Mouse (Mus musculus): Measurements from ENCODE around the gene Pop4. TPM values are rescaled to one million over a fixed set of nuclear protein-coding genes. Genes with fewer than 3 reads are reported as not detected.
"Not testable (repeated sequence)": the region's sequence is repeated elsewhere in the genome, so short reads cannot be mapped to it uniquely, and the experiment has no call there.

Pop4 gene
- total RNA-seq (2015): 31.6 and 33.7 TPM in 2 replicates
- 31.1 and 33.6 TPM in 2 replicates for total RNA-seq (2017)

DNA sequence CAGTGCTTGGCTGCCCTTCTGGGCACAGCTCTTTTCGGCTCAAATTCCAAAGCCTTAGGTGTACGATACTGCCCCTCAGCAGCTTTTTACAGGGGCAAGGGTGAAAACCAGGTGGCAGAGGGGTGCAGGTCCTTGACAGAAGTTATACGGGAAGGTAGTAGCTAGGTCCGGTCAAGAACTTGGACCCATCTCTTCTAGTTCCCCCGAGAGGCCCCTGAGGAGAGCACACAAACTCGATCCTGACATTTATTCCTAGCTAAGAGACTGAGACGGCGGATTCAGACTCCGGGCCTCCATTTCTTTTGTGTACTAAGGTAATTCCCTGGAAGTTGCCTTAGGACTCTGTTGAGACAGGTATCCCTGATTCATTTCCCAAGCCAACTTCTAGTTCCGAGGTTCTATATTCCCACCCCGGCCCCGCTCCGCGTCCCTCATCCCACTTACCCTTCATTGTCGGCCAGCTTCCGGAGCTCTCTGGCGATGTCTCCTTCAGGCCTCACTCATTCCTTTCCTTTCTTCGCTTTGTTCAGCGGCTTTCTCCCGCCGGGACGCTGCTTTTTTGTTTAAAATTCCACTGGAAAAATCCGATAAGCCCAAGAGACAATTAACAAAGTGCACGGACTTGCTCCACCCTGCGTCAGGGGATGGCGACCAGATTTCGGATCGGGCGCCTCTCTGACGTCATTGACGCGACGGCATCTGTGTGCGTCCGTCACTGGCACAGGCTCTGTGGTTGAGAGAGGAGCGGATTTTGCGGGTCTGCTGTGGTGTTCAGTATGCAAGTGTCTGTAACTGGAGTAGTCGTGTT, at the start of gene Pop4:
Gene Pop4 (minus strand): TSS at position 721 of the 808 bp plus-strand sequence.
- ATAC-seq (ENCODE audit: poor library complexity, severe bottlenecking): peak; percentile 96

DNA sequence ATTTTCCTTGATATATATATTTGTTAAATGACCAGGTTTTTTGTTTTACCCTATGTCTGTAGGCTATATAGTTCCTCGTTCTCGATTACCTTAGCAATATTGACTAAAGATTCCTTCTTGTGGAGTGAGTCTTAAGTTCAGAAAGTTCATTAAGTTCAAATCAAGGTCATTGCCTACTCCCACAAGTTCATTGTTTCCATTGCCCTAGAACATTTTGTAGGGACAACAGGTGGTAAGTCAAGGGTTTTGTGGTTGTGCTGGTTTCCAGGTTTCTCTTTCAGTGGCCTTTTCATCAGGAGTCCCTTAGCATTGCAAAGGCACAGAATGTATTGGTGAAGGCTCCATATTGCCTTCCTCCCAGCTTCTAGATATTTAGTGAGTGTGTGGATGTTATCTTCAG, 49.4 kb upstream of the Pop4 start:
- ATAC-seq (ENCODE audit: poor library complexity, severe bottlenecking): no peak

DNA sequence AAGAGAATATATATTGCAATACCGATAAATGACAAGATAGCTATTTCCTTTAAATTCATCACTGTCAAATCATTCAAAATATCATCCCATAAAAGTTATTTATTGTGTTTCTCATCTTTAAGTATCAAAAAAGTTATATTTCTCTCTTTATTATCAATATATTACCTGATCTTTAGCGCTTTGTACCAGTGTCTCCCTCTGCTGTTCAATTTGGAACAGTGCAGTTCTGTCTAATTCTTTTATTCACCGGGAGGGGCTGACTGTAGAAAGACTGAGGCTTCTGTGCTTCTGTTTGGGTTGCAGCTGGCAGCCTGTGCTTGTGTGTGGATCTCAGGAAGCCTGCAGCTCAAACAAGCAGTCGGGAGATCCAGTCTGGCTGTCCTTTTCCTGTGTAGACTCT, 11.0 kb upstream of the Pop4 start:
- not testable (repeated sequence) for ATAC-seq (ENCODE audit: poor library complexity, severe bottlenecking)

DNA sequence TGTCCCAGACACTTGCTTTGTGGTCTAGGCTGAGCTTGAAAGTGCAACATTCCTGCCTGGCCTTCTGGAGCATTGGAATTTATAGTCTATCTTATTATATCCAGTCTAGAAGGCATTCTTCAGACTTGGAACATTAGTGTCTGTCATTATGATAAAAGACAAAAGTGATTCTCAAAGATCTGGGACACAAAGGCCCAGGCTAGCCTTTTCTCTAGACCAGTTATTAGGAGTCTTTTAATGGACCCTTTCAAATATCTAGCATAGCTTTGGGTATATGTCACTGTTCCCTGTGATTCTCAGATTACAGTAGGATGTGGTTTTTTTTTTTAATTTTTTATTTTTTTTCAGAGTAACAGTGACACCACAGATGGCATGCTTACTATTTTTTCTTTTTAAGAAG, 1.3 kb upstream of the Pop4 start:
- ATAC-seq (ENCODE audit: poor library complexity, severe bottlenecking): no peak

DNA sequence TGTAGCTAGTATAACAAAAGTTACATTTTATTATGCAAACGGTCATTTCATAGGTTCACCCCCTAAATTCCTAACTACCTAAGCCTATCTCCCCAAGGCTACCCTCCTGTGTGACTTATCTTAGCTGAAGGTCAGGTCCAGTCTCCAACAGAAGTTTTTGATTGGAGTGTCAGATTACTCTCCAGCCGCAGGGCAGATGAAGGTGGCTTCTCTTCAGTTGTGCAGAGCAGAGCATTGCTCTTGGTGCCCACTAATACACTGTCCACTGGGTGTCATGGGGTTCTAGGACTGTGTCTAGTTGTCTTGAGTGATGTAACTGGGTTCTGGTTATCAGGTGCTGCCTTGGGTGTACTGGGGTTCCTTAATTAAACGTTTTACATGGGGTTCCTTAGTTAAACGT, 636 bp upstream of the Pop4 start:
- ATAC-seq (ENCODE audit: poor library complexity, severe bottlenecking): no peak

DNA sequence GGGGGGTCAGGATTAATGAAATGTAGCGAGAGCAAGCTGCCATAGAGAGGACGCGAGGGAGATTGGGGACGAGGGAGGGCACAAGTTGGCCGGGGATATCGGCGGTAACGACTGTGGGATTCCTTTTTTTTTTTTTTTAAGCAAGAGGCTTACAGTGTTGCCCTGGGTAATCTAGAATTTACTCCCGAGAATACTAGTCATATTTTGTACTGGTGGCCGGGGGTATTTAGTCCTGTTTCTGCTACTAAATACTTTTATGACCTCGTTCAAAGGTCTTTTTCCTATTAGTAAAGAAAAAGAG, 238 bp upstream of the Pop4 start:
- no peak; the same call in 1 of the 2 replicates for ATAC-seq (ENCODE audit: poor library complexity, severe bottlenecking)

DNA sequence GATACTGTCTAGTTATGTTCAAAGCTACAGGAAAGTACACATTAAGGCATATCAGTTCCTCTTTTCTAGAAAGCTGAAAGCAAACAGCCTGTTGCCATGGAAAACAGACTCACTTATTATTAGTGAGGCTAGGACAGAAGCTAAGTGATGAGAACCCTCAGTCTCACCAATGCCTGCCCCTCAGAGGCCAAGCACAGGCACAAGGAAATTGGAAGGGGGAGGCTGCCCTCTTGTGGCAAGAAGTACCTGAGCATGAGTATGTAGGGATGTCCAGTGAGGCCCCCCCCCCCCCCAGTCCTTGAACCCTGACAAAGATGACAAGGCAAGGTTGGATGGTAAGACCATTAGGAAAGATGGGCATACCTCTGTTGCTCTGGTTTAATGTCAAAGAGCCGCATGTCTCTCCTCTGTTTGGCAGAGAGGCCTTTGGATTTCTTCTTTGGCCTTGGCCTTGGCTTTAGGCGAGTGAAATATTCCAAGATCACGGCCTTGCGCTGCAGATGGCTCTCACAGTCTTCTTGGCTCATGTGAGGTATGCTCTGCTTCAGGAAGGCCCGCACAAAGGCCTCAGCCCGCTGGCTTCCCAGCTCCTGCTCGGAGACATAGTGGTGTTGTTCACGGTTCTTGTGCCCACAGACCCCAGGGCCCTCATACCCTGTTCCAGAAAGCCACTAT, 4.1 kb downstream of the Pop4 start:
- ATAC-seq (ENCODE audit: poor library complexity, severe bottlenecking): peak; percentile 50

DNA sequence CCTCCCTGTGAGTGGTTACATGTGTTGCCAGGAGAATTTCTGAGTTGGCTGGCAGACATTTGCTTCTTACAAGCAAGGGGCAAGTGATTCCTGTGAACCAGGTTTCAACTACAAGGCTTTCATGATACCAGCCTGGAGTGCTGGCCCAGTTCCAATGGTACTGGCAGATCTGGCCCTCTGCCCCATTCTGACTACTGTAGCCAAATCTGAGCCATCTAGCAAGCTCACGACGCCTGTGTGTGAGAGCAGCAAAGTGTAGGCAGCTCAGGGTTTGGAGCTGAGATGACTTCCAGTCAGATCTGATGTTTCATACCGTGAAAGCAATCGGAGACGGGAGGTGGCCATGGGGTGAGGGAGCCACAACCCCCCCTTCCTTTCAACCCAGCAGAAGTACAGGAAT, 8.8 kb downstream of the Pop4 start:
- ATAC-seq (ENCODE audit: poor library complexity, severe bottlenecking): no peak

DNA sequence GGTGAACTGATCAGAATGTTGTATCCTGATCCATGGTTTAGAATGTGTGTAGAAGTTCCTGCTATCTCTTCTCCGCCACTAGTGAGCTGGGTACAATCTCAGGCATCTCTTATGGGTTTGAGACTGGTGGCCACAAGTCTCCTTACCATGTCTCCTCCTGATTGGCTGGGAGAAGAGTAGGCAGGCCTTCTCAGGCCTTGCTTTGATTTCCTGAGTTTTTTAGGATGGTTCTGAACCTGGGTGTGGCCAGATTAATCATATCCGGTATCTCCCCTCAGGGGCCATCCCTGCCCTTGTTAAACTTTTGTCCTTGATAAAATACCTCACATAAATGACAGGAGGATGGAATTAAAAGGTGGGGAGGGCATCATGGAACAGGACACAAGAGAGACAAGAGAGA, 11.6 kb downstream of the Pop4 start:
- ATAC-seq (ENCODE audit: poor library complexity, severe bottlenecking): no peak

DNA sequence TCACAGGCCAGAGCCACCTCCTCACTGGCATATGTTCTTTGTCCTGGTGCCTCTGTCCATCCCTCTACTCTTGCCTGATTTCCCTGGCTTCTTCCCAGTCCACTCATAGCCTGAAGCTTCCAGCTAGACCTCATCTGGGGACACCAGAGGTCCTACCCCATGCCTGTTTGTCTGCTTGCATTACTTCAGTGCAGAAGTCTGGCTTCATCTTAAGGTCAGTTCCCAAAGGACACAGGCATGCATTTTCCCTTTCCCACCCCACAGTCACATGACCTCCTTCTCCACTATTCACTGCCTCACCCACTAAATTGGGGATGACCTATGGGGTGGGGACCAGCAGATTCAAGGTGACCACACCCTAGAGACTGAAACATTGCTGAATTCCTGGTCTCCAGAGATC, 17.8 kb downstream of the Pop4 start:
- no peak for ATAC-seq (ENCODE audit: poor library complexity, severe bottlenecking)

DNA sequence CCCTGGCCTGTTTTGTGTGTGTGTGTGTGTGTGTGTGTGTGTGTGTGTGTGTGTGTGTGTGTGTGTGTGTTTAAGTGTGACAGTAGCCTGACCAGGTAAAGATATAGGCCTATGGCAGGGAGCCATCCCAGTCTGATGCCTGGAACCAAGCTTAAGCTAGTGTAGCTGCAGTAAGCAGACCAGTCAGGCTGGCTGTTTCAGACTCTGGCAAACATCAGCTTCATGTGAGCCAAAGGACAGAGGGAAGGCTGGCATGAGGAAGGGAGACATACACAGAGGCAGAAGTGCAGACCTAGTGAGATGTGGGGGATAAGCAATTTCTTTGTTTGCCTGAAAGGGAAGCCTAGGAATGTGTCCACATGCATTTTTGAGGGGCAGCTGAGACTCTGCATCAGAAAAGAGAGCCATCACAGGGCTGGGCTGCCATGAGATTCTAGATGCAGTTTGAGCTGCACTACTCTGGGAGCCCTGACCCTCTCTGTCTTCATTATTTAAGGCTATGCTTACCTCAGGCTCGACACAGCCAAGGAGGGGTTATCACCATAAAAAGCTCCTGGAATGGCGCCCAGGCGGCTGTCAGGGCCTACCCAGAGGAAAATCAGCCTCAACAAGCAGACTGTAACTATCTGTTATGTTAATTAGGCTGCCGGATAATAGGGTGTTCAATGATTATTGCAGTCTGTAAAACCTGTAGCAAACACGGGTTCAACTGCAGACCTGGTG, 19.6 kb downstream of the Pop4 start:
- ATAC-seq (ENCODE audit: poor library complexity, severe bottlenecking): no peak

DNA sequence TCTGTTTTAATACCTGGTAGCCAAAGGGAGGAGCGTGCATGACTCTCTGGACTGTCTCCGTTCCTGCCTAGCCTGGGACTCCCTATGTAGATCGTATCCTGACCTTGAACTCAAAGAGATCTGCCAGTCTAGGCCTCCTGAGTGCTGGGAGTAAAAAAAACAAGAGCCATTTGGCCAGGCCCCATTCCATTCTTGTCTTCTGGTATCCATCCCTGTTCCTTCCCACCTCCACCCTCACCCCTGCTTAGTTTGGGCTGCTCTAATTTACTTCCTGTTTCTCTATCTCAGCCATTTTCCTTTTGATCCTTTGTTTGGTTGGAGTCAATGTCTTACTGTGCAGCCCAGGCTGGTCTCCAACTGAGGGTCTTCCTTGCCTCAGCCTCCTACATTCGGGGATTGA, 28.8 kb downstream of the Pop4 start:
- ATAC-seq (ENCODE audit: poor library complexity, severe bottlenecking): no peak

DNA sequence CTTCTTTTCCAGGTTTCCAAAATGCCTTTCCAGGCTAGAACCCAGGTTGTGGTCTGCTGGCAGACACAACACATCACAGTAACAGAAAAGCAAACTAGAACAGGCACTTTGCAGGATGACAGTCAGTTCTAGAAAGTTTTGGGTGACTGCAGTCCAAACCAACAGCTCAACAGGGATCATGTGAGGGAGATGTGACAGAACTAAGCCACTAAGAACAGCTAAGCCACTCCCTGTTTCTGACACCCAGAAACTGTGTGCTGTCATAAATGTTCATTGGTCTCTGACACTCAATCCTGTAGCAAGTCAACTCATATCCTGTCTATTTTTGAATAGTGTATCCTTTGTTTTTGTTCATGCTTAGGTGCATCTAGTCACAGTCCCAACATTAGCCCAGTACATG, 34.1 kb downstream of the Pop4 start:
- no peak for ATAC-seq (ENCODE audit: poor library complexity, severe bottlenecking)

DNA sequence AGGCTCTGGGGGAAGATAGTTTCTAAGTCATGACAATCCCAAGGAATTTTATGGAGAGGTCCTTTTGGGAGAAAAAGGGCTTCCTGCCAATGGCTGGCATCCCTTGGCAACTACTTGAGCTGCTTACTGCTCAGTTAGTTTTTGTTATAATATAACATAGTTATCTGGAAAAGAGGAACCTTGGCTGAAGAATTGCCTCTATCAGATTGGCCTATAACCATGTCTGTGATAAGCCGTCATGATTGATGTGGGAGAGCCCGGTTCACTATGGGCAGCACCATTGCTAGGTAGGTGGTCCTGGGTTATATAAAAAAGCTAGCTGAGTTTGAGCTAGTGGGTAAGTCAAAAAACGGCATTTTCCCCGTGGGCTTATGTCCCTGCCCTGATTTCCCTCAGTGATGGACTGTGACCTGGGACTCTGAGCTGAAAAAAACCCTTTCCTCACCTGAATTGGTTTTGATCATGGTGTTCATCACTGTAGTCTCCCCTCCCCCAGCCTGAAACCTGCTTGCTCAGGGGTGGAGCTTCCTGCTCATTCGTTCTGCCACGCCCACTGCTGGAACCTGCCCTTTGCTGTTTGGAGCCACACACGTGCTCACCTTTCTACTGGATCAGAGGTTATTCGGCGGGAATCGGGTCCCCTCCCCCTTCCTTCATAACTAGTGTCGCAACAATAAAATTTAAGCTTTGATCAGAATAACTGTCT, 34.7 kb downstream of the Pop4 start:
- ATAC-seq (ENCODE audit: poor library complexity, severe bottlenecking): no peak

DNA sequence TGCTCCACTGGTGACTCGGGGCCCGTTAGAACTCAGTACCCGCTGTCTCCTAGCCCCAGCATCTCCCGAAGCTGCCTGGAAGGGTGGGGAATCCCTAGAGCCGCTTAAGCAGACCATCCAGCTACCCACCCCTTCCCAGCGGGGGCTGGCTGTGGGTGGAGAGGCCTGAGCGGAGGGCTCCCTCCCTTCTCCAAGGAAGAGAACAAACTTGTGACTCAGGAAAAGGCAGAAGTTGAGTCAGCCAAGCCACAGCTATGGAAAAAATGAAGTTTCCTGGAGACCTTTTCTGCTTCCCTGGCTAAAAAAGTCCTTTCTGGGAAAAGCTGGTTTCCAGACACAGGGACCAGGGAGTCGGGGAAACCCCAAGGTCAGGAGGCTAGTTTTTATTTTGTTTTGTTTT, 40.9 kb downstream of the Pop4 start:
- no peak for ATAC-seq (ENCODE audit: poor library complexity, severe bottlenecking)

DNA sequence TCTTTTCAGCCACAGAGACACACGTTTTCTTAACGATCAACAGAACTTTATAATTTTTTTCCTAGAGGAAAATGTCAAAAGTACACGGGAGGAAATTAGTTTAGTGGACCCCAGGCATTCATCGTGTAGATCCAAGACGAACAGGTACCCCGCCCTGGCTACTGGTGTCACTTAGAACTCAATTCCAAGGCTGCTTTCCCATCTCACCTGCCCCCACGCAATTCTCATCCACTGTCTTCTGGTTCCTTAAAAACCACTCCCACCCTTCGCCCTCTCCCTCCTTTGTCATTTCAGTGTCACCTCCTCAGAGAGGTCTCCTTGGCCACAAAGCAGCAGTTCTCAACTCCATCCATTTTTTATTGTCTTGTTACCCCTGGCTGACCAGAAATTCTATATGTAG, 42.9 kb downstream of the Pop4 start:
- ATAC-seq (ENCODE audit: poor library complexity, severe bottlenecking): no peak

DNA sequence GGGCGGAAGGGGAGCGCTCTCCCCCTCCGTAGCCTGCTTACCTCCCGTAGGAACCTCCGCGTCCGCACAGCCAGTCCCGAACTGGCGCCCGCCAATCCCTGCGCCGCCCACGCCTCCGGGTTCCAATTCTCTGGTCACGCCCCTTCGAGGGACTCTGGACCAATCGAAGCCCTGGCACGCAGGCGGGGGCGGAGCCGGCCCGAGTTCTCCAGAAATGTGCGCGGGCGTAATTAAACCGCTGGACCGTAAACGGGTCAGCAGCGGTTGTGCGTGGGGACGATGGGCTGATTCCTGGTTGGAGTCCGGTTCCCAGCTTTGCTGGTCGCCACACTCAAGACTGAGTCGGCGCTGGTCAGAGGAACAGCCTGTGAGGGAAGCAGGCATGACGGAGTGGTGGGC, 43.3 kb downstream of the Pop4 start, which contains the start of gene Plekhf1:
Gene Plekhf1 (minus strand): TSS at position 117 of the 399 bp plus-strand sequence.
- peak; percentile 96 for ATAC-seq (ENCODE audit: poor library complexity, severe bottlenecking)

DNA sequence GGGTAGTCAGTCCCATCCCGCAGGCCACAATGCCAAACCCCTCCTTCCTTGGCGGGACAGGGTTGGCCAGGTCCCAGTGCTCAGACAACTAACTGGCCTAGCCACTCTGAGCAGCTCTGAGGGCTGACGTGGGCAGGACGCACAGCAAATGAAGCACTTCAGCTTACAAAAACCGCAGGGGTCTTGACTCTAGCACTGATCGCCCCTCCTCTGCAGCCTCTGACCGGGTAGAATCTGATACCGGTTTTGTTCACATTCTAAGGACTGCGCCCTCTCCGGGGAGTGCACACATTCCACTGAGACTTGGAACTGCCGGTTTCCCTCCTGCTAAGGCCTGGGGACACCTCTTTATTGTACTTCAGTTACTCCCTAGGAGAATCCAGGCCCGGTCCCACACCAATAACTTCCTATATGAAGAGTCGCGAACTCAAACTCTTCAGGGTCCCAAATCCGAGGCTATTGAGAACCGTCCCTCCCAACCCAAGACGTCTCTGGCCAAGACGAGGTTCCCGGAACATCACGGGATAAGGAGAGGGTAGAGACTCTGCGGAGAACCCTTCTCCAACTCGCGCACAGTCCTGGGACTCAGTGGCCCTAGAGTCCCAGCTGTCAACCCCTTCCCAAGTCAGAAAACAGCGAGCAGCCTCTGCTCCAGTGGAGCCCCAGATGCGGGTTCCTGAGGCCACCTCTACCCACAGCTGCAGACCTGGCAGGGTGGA, 43.9 kb downstream of the Pop4 start:
- peak; percentile 44 for ATAC-seq (ENCODE audit: poor library complexity, severe bottlenecking)

DNA sequence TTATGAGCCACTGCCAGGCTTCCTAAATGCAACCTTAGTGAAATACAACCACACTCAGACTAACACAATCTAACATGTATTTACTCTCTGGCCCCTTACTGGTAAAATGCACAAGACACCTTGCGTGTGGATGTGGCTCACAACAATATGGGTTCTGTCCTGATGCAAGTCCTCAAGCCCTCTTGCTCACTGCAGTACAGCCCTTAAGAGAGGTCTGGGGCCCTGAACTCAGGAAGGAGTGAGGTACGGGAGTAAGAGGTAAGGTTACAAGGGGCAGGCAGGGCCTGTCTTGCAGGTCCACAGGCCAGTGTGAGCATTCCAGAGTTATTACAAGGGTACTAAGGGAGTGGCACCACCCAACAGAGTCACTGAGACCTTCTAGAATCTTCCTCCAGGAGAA, 45.0 kb downstream of the Pop4 start:
- no peak for ATAC-seq (ENCODE audit: poor library complexity, severe bottlenecking)

DNA sequence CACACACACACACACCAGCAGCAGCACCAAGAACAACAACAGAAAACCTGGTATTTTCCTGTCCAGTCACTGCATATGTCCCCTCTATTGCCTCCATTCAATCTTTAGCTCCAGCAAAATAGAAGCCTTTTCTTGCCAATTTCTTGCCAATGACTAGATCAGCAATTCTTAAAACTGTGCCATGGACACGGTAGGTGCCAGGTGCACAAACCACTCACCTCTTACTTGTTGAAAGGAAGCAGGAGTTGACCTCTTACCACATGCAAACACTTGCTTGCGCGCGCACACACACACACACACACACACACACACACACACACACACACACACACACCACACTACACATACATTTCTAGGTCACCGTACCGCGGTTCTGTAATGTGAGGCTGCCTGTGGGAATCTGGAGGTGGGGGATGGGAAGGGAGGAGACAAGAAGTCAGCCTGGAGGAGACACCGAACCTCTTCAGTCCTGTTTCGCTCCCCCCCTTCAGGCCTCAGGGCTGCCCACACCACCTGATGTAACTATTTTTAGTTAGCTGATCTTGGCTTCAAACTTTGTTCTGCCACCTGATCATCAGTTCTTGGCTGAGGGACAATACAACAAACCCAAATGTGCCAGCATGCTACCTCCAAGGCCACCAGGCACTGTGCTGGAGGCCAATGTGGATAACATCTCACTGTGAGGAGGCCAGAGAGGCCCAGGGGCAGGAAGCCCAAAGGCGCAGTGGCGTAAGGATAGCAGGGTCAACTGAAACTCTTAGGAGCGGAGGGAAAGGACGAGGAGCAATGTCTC, 46.5 kb downstream of the Pop4 start:
- ATAC-seq (ENCODE audit: poor library complexity, severe bottlenecking): no peak
